Mouse (Mus musculus) layer of hippocampus, adult 9-10 months (tissue): ENCODE measurements around the gene Olfr738.

Experiments
- DNase-seq: peaks from one replicate; pipeline ENCODE4 v3.0.0; 2022; ENCODE audit warnings: low spot score

Gene Olfr738

GRCm38 (mm10) chr14:50407268-50407667 lies at the start of gene Olfr738:
Gene Olfr738, plus strand, starts transcription at chr14:50407568.
- DNase-seq = no peak

- DNase-seq = no peak
These were observed 49.8 kb upstream of the Olfr738 start, which contains the start of gene Tlr11 for GRCm38 (mm10) chr14:50357593-50357992. Gene Tlr11, plus strand, starts transcription at chr14:50357914.

GRCm38 (mm10) chr14:50360480-50360879 lies 46.9 kb upstream of the Olfr738 start:
- DNase-seq = no peak

GRCm38 (mm10) chr14:50363561-50363960 lies 43.8 kb upstream of the Olfr738 start:
- no peak for DNase-seq

GRCm38 (mm10) chr14:50380863-50381262 lies 26.5 kb upstream of the Olfr738 start, which contains the start of gene Olfr736:
Gene Olfr736, plus strand, starts transcription at chr14:50381163.
- DNase-seq = no peak

GRCm38 (mm10) chr14:50418326-50418725 lies 11.0 kb downstream of the Olfr738 start, which contains the start of gene Olfr739:
Gene Olfr739, plus strand, starts transcription at chr14:50418626.
- DNase-seq = no peak

- no peak for DNase-seq
These were observed 37.9 kb downstream of the Olfr738 start, which contains the start of gene Olfr740 for GRCm38 (mm10) chr14:50445245-50445644. Gene Olfr740, plus strand, starts transcription at chr14:50445545.
